Mouse (Mus musculus) erythroblast, embryonic 14.5 days (primary cell): Measurements from ENCODE around the gene Dnaja3.

Source experiments
- GATA1 ChIP-seq: IDR thresholded peaks from 2 replicates; pipeline ENCODE4 v1.6.1; 2012; ENCODE audit warnings: low read length, inconsistent platforms, mixed read lengths
- TAL1 ChIP-seq: IDR thresholded peaks from 3 replicates; pipeline ENCODE4 v1.6.1; 2012; ENCODE audit warnings: low read length, inconsistent platforms, mixed read lengths

- TF ChIP-seq GATA1 = no peak
- TF ChIP-seq TAL1 = no peak
These were observed 31.8 kb upstream of the Dnaja3 start for GRCm38 (mm10) chr16:4607818-4608531.
